Mouse (Mus musculus) gonadal fat pad, adult 2 months (tissue): ENCODE results near the gene Psmc6. TPM values are rescaled to one million over a fixed set of nuclear protein-coding genes. Genes with fewer than 3 reads are reported as not detected.
A peak's percentile ranks its signal among the peaks of the same experiment; 100 is the strongest.

Experiments
- DNase-seq: peaks from one replicate; pipeline ENCODE4 v3.0.0-alpha.2; 2012; ENCODE audit warnings: low read depth
- polyA plus RNA-seq: library from polyadenylated mRNA; depleted of rRNA; stranded (reverse); fragments of >200 nt; gene quantifications from 2 replicates; pipeline ENCODE4 v1.2.3, GENCODE M21; 2012; rRNA removed

Psmc6 gene
- polyA plus RNA-seq, result 29.3 and 35.1 TPM in 2 replicates

DNA sequence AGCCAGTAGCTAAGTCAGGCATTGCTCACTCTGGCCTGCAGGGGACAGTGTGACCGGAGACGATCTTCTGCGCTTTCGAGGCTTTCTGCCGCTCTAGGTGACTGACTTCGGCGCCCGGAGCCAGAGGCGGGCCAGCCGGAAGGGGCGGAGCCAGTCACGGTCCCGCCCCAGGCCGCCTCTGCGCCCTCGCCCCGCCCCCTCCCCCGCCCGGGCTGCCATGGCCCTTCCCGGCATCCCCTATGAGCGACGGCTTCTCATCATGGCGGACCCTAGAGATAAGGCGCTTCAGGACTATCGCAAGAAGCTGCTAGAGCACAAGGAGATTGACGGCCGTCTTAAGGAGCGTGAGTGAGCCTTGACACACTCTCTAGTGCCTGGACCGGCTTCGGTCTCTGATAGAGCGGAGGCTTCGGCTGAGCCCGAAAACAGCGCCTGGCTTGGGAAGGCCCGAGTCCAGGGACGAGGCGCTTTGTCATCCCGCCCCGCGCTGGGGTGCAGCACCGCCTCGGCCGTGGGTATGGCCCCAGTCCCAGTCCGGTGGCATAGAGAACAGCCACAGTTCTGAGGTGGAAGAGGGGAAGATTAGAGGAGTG lies at the start of gene Psmc6:
Gene Psmc6, plus strand, starts transcription at position 200 of the 593 bp plus-strand sequence.
- no peak for DNase-seq

GRCm38 (mm10) chr14:45282066-45282465 lies 47.5 kb upstream of the Psmc6 start:
- DNase-seq, result no peak

GRCm38 (mm10) chr14:45291608-45292007 lies 38.0 kb upstream of the Psmc6 start:
- no peak for DNase-seq

- no peak for DNase-seq
Observed at GRCm38 (mm10) chr14:45303939-45304338, 25.6 kb upstream of the Psmc6 start.

DNA sequence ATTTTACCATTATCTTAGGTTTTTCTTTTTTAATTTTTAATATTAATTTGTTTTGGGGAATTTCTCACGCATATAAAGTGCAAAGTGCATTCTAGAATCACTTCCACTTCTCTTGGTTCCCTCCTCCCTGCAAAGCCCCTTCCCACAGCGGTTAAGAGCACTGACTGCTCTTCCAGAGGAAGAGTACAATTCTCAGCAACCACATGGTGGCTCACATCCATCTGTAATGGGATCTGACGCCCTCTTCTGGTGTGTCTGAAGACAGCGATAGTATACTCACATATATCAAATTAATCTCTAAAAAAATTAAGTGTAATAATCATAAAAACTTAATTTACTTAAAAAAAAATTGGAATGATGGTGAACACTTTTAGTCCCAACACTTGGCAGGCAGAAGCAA lies 25.2 kb upstream of the Psmc6 start:
- no peak for DNase-seq

DNA sequence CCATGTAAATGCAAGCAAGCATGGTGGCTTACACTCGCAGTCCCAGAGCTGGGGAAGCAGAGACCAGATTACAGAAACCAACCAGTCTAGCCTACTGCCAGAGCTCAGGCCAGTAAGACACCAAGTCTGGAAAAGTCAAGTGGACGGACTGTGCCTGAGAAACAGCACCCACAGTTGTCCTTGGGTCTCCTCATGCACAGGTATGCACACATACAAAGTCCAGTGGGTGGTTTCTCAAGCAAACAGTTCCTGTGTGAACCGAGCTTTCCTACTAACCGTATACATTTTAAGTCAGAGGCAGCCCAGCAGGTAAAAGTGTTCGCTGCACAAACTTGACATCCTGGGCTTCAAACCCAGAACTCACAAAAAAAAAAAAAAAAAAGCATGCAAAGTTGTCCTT lies 23.7 kb upstream of the Psmc6 start:
- DNase-seq, result no peak

- no peak for DNase-seq
Observed at GRCm38 (mm10) chr14:45307630-45308328, 21.8 kb upstream of the Psmc6 start.

- DNase-seq, result no peak
Observed at GRCm38 (mm10) chr14:45309646-45310045, 19.9 kb upstream of the Psmc6 start.

DNA sequence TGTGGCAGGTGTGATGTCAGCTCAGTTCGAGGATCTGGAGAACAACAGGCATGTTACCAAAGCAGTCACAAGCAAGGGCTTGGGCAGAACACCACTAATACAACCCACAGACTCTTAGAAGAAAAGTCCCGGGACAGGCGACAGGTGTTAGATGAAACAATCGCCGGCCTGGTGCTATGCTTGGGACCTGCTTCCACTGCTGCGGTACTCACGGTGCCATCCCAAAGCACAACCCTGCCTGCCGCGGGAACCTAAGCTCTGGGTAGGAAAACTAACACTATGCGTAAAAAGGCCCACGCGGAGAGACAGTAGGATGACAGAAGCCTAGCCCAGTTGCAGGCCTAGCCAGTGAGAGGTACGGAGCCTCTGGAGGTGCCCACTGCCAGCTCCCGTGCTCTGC lies 19.5 kb upstream of the Psmc6 start:
- no peak for DNase-seq

- DNase-seq, result no peak
Observed at GRCm38 (mm10) chr14:45316927-45317326, 12.7 kb upstream of the Psmc6 start.

GRCm38 (mm10) chr14:45317921-45318411 lies 11.6 kb upstream of the Psmc6 start:
- no peak for DNase-seq

DNA sequence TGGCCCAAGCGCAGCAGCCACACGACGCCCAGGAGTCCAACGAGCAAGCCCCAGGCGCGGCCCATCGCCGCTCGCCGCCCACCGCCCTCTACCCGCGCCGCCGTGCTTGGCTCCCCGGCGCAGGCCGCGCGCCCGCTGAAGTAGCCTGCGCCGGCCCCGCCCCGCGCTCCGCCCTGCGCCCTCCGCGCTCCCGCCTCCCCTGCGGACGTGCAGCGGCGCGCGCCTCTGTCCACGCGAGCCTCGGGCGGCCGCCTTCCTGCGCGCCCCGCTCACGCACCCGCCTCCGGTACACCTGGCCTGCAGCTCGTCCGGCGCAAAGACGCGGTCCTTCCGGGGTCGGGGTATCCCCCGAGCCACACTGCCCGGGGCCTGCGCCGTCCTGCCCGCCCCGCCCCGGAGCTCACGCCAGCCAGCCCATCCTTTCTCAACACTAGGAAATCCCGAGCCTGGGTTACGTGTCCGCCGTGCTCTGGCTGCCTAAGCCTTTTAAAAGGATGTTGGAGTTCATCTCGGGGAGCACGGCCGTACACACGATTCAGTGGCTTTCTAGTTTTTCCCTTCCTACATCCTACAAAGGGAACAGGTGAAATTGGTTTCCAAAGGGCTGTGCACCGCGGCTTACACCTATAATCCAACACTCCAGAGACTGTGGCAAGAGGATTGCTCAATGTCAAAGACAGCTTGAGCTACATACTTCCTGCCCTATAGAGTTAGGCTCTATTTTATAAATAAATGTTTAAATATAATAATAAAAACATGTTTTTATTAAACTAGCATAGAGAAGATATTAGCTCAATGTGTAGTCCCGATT lies 11.0 kb upstream of the Psmc6 start, which contains the start of gene Ero1l:
Gene Ero1l, minus strand, starts transcription at position 346 of the 811 bp plus-strand sequence.
- DNase-seq, result no peak

GRCm38 (mm10) chr14:45319237-45319610 lies 10.4 kb upstream of the Psmc6 start:
- no peak for DNase-seq

DNA sequence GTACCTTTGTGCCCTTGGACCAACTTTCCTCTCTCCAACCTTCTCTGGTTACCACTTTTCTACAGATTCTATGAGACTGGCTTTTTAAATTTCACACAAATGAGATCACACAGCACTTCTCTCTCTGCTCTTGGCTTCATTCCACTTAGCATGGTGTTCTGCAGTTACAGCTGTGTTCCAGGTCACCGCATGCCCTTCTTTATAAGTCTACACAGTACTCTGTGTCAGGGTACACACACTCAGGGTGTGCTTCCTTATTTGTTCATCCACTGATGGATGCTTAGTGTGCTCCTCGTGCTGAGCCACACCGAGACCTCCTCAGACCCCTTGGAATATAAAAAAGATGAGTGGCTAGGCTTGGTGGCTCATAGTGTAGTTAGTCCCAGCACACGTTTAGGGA lies 9.5 kb upstream of the Psmc6 start:
- no peak for DNase-seq

DNA sequence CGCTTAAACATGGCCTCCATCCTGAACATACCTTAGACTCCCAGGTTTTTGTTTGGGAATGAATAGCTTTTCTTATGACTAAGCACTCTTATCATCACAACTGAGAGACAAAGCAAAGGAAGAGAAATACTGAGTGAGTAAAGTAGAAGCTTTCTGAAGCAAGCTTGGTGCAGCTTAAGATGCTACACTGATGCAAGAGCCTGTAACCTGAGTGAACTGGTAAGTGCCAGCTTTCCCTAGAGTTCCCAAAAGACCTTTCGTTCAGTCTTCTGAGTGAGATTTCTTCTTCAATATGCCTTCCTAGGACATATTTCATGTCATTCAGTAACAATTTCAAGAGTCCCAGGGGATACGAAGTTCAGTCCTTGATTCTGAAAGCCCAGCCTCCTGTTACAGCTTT lies 8.5 kb upstream of the Psmc6 start:
- DNase-seq, result no peak

- DNase-seq, result no peak
Observed at GRCm38 (mm10) chr14:45321622-45322021, 8.0 kb upstream of the Psmc6 start.

DNA sequence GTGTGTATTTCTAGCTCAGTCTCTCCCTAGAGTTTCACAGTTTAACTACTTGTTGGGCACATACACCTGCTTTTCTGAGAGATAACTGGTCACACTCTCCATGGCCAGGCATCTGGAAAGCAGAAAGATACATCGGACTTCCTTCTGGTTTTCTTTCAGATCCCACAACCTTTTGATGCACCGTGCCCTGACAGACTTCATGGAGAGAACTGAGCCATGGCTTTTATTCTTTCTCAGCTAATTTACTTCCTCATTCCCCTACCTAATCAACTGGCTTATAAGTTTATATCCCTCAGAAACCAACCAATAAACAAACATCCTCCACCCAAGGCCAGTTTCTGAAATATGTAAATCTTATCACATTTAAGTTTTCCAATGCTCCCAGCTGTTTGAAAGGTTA lies 7.1 kb upstream of the Psmc6 start:
- no peak for DNase-seq

GRCm38 (mm10) chr14:45323320-45323719 lies 6.3 kb upstream of the Psmc6 start:
- DNase-seq, result no peak

DNA sequence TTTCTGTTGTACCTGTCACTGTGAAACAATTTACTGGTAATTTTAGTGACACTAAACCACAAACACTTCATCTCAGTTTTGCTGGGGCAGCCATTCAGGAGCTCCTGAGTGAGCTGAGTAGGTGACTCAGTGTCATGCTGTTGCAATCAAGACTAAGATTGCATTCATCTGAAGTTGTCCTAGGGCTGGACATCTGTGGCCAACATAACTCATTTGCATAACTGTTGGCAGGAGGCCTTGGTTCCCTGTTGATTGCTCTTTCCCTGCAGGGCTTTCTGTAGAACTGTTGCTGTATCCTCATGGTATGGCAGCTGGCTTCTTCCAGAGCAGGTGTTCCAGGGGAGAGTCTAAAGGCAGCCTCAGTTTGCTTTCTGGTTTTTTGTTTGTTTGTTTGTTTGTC lies 4.1 kb upstream of the Psmc6 start:
- peak; percentile 96 for DNase-seq

DNA sequence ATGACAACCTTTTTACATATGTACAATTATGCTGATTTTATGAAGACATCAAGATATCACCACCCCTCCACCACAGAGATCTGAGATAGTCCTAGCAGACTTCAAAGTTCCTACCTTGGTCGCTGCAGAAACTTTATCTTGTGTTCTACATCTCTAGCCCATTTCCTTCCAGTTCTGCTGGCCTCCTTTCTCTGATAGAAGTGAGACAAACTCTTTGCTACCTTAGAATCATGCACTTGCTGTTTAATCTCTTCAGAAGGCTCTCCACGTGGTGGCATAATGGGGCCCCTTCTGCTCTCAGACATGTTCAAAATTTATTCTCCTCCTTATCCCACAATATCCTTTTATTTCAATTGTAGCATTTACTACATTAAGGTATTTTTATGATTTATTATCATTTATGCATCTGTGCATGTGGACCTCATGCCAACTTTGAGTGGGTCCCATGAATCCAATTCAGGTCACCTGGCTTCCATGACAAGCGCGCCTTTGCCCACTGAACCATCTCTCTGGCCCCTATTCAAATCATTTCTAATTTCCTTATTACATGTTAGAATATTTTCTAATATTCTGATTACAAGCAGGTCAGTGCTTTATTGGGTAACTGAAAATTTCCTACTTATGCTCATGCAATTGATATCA lies 1.4 kb upstream of the Psmc6 start:
- DNase-seq, result no peak

DNA sequence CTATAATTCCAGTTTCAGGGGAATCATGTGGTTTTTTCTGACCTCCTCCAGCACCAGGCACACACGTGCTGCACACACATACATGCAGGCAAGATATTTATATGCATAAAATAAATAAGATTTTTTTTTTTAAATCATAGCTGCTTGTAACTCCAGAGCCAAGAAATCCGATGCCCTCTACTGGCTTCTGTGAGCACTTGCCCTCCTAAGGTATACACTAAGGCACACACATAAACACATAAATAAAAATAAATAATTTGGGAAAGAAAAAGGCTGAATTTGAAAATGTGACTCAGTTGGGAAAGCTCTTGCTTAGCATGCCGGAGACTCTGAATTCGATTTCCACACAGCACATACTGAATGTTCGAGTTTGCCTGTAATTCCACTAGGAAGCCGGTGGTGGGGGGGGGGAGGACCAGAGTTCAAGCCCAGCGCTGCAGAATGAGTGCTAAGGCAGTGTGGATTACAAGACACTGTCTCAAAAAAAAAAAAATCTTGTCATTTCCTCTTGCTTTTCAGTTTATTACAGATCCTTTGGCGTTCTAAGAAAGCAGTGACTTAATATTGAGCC lies 485 bp upstream of the Psmc6 start:
- DNase-seq, result no peak
